In genomic region chr14:19694289-19694688, GRCm38 (mm10) we compare ENCODE assay signal across 18 mouse cellular contexts. TPM values are rescaled to one million over a fixed set of nuclear protein-coding genes. Genes with fewer than 3 reads are reported as not detected.
"Had no signal": no experiment of that assay in that cellular context is flagged by ENCODE, and none has a peak within 500 bp of the region (broad histone marks: within the 10 kb centered on the region; RNA-seq: fewer than 3 reads in every experiment).

No protein-coding gene starts in this region.

- H3K4me3 ChIP-seq: lung, embryonic 15.5 days; megakaryocyte, embryonic 14.5 days; midbrain, embryonic 12.5 days; neural tube, embryonic 12.5 days; stomach, embryonic 15.5 days had no signal

- ATAC-seq: liver, postnatal 0 days; lung, postnatal 0 days had no signal

- H3K4me1 ChIP-seq: lung, embryonic 15.5 days; megakaryocyte, embryonic 14.5 days; midbrain, embryonic 12.5 days; neural tube, embryonic 12.5 days; stomach, embryonic 15.5 days had no signal

- H3K9ac ChIP-seq: liver, postnatal 0 days; lung, embryonic 15.5 days; midbrain, embryonic 12.5 days; neural tube, embryonic 12.5 days; stomach, embryonic 15.5 days had no signal

- H3K27ac ChIP-seq: lung, embryonic 15.5 days; macrophage; midbrain, embryonic 12.5 days; neural tube, embryonic 12.5 days; stomach, embryonic 15.5 days; stomach, postnatal 0 days had no signal

- H3K9me3 ChIP-seq: lung, embryonic 15.5 days; megakaryocyte, embryonic 14.5 days; midbrain, embryonic 12.5 days; neural tube, embryonic 12.5 days; stomach, embryonic 15.5 days had no signal

- DNase-seq: liver, postnatal 0 days; lung, adult 2 months; lung, postnatal 14 days; lung, postnatal 36 days; midbrain, embryonic 14.5 days; right cerebral cortex, postnatal 14 days; thymus, adult 2 months; thymus, postnatal 25 days; thymus, postnatal 4 days had no signal

- H3K4me2 ChIP-seq: lung, embryonic 15.5 days; midbrain, embryonic 12.5 days; neural tube, embryonic 12.5 days; stomach, embryonic 15.5 days had no signal

- H3K27me3 ChIP-seq: lung, embryonic 15.5 days; stomach, embryonic 15.5 days had no signal

- H3K36me3 ChIP-seq: lung, embryonic 15.5 days; midbrain, embryonic 12.5 days; neural tube, embryonic 12.5 days; stomach, embryonic 15.5 days had no signal

RNA-seq across cellular contexts. Expression of gene Nid2, which starts 56.8 kb away (rescaled TPM):
- total RNA-seq: neutrophil, adult 5-6 weeks had no signal
